Mouse (Mus musculus) ZHBTc4 (cell line): ENCODE measurements around the gene Mif.
"Not testable (repeated sequence)": the region's sequence is repeated elsewhere in the genome, so short reads cannot be mapped to it uniquely, and the experiment has no call there.

Experiments used
- DNase-seq: peaks from one replicate; pipeline ENCODE4 v3.0.0-alpha.2; 2011; ENCODE audit warnings: low read depth, low spot score

Gene Mif

GRCm38 (mm10) chr10:75872915-75873542 lies 13.0 kb upstream of the Mif start:
- DNase-seq, result peak; percentile 96

GRCm38 (mm10) chr10:75872025-75872914 lies 12.2 kb upstream of the Mif start:
- DNase-seq, result no peak

DNA sequence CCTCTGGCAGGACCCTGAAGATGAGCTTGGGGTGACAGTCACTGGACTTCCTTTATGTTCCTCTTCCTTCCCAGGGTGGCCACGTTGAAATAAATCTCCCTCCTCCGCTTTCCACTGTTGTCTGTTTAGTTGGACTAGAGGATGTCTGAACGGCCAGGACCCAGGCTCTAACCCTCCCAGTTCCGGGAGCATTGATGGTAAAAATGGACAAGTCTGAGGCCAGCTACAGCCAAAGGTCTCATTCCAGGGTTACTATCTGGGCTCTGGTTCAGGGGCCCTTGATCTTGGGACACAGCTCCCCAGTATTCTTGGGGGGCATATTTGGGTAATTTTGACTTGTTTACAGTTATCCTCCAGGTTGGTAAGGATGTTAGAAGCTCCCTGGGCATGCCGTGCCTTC lies 1.5 kb upstream of the Mif start:
- DNase-seq, result no peak

DNA sequence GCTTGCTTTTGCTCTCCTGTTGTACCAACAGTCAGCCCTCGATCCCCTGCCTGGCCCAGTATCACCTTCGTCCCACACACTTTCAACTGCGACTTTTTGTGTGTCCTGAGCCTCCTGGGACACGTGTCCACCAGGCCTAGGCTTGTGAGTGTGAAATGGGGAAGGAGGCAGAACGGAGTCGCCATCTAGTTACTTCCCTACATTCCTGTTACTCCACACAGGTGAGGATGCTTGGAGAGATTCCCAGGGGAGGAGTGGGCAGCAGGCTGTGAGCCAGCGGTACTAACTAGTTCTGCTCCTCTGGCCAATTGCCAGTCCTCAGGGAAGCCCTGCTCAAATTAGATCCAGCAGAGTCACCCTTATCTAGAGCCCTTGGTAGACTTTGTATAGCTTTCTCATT lies 706 bp upstream of the Mif start:
- DNase-seq, result no peak

DNA sequence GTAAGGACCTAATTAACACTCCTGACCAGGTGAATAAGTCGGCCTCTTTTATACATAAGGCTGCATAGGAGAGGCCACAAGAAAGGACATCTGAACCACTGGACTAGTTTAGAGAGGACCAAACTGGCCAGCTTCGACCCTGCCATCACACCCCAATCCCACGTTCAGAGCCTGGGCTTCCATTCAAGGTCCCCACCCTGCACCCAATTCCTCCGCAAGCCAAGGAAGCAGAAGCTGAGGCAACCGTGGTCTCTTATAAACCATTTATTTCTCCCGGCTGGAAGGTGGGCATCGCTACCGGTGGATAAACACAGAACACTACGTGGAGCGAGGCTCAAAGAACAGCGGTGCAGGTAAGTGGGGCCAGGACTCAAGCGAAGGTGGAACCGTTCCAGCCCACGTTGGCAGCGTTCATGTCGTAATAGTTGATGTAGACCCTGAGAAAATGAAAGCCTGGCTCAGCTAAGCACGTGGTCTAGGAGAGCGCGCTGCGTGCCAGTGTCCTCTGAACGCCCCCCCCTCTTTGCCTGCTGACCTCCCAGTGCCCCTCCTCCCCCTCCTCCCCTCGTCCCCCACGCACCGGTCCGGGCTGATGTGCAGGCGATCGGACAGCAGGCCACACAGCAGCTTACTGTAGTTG lies 813 bp downstream of the Mif start:
- peak; percentile 46 for DNase-seq

- no peak for DNase-seq
Measured at GRCm38 (mm10) chr10:75857598-75857997, 2.4 kb downstream of the Mif start.

DNA sequence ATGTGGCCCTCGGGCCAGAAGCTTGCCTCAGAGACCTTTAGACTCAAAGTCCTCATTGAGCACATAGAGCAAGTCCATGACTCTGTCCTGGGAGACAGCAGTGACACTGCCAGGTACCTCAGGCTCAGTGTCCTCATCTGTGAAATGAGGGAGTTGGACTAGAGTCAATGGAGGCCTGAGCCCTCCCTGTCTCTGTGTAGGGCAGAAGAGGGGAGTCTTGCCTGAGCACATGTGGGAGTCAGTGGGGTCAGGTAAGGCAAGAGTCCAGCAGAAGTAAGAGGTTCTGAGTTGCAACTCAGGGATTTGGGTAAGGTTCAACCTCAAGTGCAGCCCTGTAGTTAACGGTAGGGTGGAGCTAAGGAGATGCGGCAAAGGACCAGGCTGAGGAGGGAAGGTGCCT lies 3.1 kb downstream of the Mif start:
- no peak for DNase-seq

DNA sequence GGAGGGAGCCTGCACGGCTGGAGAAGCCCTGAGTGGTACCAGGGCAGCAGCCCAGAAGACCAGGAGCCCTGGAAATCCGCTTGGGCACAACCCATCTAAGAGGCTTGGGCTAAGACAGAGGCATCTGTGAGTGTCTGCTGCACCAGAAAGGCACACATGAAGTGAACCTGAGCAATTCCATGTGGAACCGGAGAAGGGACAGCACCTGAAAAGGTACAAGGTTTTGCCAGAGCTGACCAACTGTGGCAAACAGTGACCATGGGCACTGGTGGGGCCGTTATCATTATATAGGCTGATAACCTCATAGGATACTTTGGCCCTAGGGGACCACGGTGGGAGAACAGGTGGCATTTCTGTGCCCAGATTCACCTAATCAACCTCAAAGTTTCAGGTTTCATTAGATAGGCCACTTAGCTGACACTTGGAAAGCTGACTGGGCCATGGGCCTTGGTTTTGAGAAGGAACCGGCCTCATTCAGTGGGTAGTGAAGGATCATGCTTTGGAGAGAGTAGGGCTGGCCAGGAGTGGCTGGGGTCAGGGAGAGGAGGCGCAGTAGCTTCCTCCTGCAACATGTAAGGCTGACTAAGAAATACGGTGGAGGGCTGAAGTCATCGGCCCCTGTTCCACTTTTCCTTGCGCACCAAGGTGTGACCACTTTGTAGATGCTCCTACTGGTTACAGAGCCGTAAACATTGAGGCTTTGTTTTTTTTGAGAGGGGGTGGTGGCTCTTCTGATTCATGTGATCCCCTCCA lies 3.7 kb downstream of the Mif start:
- DNase-seq, result no peak

- DNase-seq, result peak; percentile 51
Measured at GRCm38 (mm10) chr10:75855416-75855981, 4.5 kb downstream of the Mif start.

- DNase-seq, result no peak
Measured at GRCm38 (mm10) chr10:75854791-75855190, 5.2 kb downstream of the Mif start.

GRCm38 (mm10) chr10:75854096-75854495 lies 5.9 kb downstream of the Mif start:
- DNase-seq, result peak; percentile 61

DNA sequence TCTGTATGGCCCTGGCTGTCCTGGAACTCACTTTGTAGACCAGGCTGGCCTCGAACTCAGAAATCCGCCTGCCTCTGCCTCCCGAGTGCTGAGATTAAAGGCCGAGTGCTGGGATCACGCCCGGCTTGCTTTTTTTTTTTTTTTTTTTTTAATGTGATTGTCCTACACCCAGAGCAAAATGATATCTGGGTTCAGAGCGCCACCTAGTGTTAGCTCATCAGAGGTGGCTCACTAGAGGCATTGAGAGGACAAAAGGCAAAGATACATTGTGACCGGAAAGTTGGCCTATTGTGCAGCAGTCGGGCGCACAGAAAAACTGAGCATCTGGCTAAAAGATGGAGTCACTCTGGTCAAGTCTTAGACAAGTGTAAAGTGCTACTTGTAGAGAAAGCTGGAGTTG lies 6.6 kb downstream of the Mif start:
- DNase-seq, result peak; percentile 91

DNA sequence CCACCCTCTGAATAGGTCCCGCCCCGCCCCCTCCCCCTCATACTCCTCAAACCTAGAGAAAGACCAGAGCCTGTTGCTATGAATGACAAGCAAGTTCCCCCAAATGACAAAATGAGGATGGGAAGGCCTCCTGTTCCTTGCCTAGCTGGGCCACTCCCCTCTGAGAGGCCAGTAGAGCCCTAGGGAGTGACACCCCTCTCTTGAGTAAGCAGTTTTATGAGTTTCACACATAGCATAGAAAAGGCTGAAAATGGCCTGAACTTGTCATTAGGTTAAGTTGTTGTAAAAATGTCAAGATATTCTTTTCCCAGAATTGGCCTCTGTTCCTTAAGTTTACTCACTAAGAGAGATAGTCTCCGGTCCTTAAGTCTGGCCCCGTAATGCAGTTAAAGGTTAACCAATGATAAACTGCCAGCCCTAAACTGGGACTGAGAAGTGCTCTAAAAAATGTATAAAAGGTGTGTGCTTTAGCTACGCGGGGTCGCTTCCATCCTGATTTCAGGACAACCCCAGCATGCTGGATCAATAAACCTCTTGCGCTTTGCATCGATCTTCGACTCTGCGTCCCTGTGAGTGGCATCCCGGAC lies 7.4 kb downstream of the Mif start:
- DNase-seq, result no peak

- peak; percentile 85 for DNase-seq
Measured at GRCm38 (mm10) chr10:75851681-75852080, 8.4 kb downstream of the Mif start.

DNA sequence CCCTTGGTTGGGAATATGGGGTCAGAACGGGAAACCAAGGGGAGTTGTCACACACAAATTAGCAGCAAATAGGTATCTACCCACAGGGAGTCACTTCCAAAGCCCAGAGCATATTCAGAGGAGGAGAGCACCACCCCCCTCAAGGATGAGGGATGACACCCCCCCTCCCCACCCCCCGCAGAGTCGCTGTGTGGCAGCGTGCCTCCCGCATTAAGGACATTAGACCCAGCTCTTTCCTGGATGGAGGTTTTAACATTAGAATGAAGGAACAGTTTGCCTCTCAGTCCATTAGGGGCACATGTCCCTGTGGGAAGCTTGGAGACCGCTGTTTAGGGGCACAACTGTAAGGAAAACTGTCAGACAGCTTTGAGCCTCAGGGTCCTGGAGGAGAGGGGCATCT lies 9.0 kb downstream of the Mif start:
- DNase-seq, result peak; percentile 89

DNA sequence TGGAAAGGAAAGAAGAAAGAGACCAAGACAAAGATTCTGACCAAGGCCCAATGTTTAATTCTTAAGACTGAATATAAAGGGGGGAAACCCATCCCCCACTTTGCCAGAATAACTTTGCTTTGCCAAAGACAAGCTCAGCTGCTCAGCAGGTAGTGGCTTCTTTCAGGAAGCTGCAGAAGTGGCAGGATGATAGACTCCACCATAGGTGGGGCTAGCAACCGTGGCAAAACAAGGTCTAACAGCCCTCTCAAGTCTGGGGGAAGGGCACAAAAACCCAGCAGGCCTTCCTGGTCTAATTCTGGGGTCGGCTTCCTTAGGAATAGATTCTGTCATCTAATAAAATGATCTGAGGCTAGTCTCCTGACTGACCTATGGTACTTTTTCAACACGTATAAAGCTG lies 11.7 kb downstream of the Mif start:
- DNase-seq, result no peak

DNA sequence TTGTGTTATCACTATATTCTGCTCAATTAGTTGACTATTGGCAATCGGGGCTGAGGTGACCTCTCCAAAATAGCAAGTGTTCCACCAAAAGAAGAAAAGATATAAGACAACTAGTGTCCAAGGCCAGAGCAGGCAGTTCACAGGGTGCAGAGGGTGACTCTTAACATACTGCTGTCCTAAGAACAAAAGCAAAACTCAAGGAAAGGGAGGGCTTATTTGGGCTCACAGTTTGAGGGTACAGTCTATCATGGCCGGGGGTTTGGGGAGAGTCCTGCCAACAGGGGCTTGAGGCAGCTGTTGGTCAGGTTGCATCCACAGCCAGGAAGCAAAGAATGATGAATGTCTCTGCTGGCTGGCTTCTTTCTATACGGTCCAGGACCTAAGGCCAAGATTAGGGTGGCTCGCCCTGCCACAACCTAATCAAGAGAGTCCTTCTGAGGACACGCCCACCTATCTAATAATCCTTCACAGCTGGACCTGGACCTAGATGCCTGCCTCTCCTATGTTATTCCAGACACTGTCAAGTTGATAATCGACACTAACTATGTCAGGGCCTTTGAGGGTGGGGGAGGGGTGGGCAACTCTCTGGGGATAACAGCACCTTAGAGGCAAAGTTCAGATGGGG lies 14.6 kb downstream of the Mif start:
- no peak for DNase-seq

GRCm38 (mm10) chr10:75844800-75845199 lies 15.2 kb downstream of the Mif start:
- DNase-seq, result no peak

DNA sequence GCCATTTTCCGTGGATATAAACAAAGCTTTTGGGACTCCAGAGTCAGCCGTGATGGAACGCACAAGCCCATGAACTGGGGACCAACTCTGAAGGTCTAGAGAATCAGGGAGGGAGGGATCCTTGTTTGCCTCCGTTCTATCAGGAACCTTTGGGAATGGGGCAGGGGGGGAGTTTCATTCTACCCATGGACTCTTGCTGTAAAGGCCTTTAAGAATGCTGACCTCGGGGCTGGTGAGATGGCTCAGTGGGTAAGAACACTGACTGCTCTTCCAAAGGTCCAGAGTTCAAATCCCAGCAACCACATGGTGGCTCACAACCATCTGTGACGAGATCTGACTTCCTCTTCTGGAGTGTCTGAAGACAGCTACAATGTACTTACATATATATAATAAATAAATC lies 16.1 kb downstream of the Mif start:
- not testable (repeated sequence) for DNase-seq

DNA sequence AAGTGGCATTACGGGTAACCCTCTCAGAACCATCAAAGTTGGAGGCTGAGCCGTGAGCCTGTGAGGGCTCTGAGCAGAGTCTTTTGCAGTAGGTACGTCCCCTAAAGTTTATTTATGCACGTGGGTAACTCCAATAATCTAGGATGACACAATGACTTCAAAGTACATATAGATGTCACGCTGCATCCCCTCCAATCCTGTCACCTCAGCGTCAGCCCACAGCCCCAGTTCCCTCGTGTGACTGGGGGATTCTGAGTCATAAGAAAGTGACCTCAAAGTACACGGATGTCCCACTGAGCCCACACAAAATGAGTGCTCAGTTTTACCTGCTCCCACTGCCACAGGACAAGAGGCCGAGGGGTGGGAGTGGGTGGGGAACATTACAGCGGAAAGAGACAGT lies 20.9 kb downstream of the Mif start:
- DNase-seq, result no peak

DNA sequence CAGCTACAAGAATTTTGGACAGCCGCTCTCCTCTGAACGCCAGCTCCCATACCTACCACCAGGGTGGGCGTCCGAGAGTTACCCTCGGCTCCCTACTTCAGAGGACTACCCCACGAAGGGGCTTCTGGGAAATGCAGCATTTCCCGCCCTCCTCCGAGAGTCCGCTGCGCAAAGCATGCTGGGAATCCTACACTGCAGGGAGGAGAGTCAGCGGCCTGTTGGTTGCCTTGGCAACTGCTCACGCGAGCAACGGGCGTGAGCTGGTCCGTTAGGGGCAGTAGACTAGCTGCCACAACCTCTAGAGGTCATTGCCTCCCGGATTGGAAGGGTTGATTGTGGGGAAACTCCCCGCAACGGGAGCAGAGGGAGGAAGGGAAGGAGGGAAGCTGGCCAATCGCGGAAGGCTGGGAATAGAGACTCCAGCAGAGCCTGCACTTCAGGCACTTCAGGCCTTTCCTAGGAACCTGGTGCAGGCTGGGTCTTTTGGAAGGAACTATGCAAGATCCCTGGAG lies 22.7 kb downstream of the Mif start, which contains the start of gene Gstt2:
Gstt2 (minus strand) TSS at position 177 of the 512 bp plus-strand sequence.
- DNase-seq, result peak; percentile 100
